Mouse (Mus musculus) CH12.LX (cell line): Measurements from ENCODE around the gene Gstm1. TPM values are rescaled to one million over a fixed set of nuclear protein-coding genes. Genes with fewer than 3 reads are reported as not detected.
"Not testable (repeated sequence)": the region's sequence is repeated elsewhere in the genome, so short reads cannot be mapped to it uniquely, and the experiment has no call there.

Experiments
- DNase-seq: peaks from one replicate; pipeline ENCODE4 v3.0.0-alpha.2; 2013; ENCODE audit errors: extremely low read depth
- H3K27ac ChIP-seq: 2 replicates; pipeline ENCODE4 v1.5.1; 2012; ENCODE audit warnings: low read depth, mild to moderate bottlenecking, control low read depth, moderate library complexity; ENCODE audit not compliant: insufficient read depth
- H3K27me3 ChIP-seq: replicated peaks from 2 replicates; pipeline ENCODE3; 2012; ENCODE audit warnings: inconsistent platforms
- H3K36me3 ChIP-seq, 2 experiments: replicated peaks in 1 of 2; 2 replicates each; pipeline versions ENCODE3 to v1.6.1; 2012; ENCODE audit warnings: inconsistent platforms in 1 of 2, low read length in 1 of 2, mild to moderate bottlenecking in 1 of 2, mixed read lengths in 1 of 2, moderate library complexity in 1 of 2; ENCODE audit not compliant: control insufficient read depth in 1 of 2, insufficient read depth in 1 of 2
- H3K4me1 ChIP-seq, 2 experiments: 2 replicates each; pipeline ENCODE4 v1.6.1; 2012; ENCODE audit warnings: inconsistent platforms in 1 of 2, moderate library complexity in 1 of 2; ENCODE audit not compliant: insufficient read depth in 2 of 2, control insufficient read depth in 1 of 2
- H3K4me2 ChIP-seq: 2 replicates; pipeline ENCODE4 v1.6.1; 2012; ENCODE audit warnings: low read depth, mild to moderate bottlenecking, control low read depth; ENCODE audit not compliant: poor library complexity, insufficient read depth, severe bottlenecking
- H3K4me3 ChIP-seq, 3 experiments: fragments of 150-350 bp in 1 of 3; sonication (generic) in 1 of 3; replicated peaks in 1 of 3; 2 replicates each; pipeline versions ENCODE3 to v1.5.1; 2011 to 2012; ENCODE audit warnings: low read depth in 2 of 3, low read length in 2 of 3, mild to moderate bottlenecking in 2 of 3, moderate library complexity in 2 of 3, control low read depth in 1 of 3, improper control_type of control experiment in 1 of 3, inconsistent platforms in 1 of 3, mixed read lengths in 1 of 3; ENCODE audit not compliant: poor library complexity in 1 of 3
- H3K79me2 ChIP-seq: replicated peaks from 2 replicates; pipeline ENCODE4 v1.6.1; 2012; ENCODE audit warnings: mild to moderate bottlenecking, moderate library complexity; ENCODE audit not compliant: control insufficient read depth, poor library complexity, insufficient read depth, severe bottlenecking; ENCODE audit errors: extremely low read depth
- H3K9ac ChIP-seq: 2 replicates; pipeline ENCODE4 v1.6.1; 2012; ENCODE audit warnings: low read depth, mild to moderate bottlenecking, control low read depth, moderate library complexity; ENCODE audit not compliant: insufficient read depth
- H3K9me3 ChIP-seq: replicated peaks from 2 replicates; pipeline ENCODE3; 2012; ENCODE audit warnings: low read length, inconsistent platforms, mixed read lengths
- CHD1 ChIP-seq: IDR thresholded peaks from 2 replicates; pipeline ENCODE4 v1.6.1; 2012; ENCODE audit warnings: low read depth, low read length, improper control_type of control experiment, inconsistent platforms
- CHD2 ChIP-seq: IDR thresholded peaks from 2 replicates; pipeline ENCODE4 v1.6.1; 2011; ENCODE audit warnings: low read length, improper control_type of control experiment
- E2F4 ChIP-seq: IDR thresholded peaks from 2 replicates; pipeline ENCODE4 v1.6.1; 2011; ENCODE audit warnings: low read depth, low read length, improper control_type of control experiment; ENCODE audit not compliant: insufficient replicate concordance
- ELF1 ChIP-seq: IDR thresholded peaks from 2 replicates; pipeline ENCODE4 v1.6.1; 2014; ENCODE audit warnings: low read depth, mild to moderate bottlenecking, inconsistent platforms, low read length, improper control_type of control experiment
- EP300 ChIP-seq: IDR thresholded peaks from 2 replicates; pipeline ENCODE4 v1.6.1; 2011; ENCODE audit warnings: low read length, improper control_type of control experiment
- ETS1 ChIP-seq: conservative IDR thresholded peaks from 2 replicates; pipeline ENCODE4 v1.6.1; 2012; ENCODE audit warnings: low read depth, mild to moderate bottlenecking, inconsistent platforms, low read length, improper control_type of control experiment, moderate library complexity
- JUND ChIP-seq: conservative IDR thresholded peaks from 2 replicates; pipeline ENCODE4 v1.6.1; 2011; ENCODE audit warnings: low read depth, low read length, improper control_type of control experiment
- KAT2A ChIP-seq: IDR thresholded peaks from 2 replicates; pipeline ENCODE4 v1.6.1; 2012; ENCODE audit warnings: low read length, improper control_type of control experiment, inconsistent platforms; ENCODE audit not compliant: insufficient replicate concordance
- MAFK ChIP-seq: IDR thresholded peaks from 2 replicates; pipeline ENCODE4 v1.6.1; 2011; ENCODE audit warnings: low read length, improper control_type of control experiment; ENCODE audit not compliant: insufficient replicate concordance
- MEF2A ChIP-seq: IDR thresholded peaks from 2 replicates; pipeline ENCODE4 v1.6.1; 2014; ENCODE audit warnings: low read depth, mild to moderate bottlenecking, inconsistent platforms, low read length, improper control_type of control experiment, borderline replicate concordance
- MXI1 ChIP-seq: IDR thresholded peaks from 2 replicates; pipeline ENCODE4 v1.6.1; 2011; ENCODE audit warnings: mild to moderate bottlenecking, low read depth, low read length, improper control_type of control experiment
- NRF1 ChIP-seq: IDR thresholded peaks from 2 replicates; pipeline ENCODE4 v1.6.1; 2014; ENCODE audit warnings: low read depth, mild to moderate bottlenecking, inconsistent platforms, low read length, improper control_type of control experiment, moderate library complexity
- PAX5 ChIP-seq: IDR thresholded peaks from 2 replicates; pipeline ENCODE4 v1.6.1; 2012; ENCODE audit warnings: low read length, inconsistent platforms, mixed read lengths
- POLR2A ChIP-seq: IDR thresholded peaks from 2 replicates; pipeline ENCODE4 v1.6.1; 2011; ENCODE audit warnings: low read depth, mild to moderate bottlenecking, improper control_type of control experiment, low read length
- POLR2AphosphoS2 ChIP-seq: IDR thresholded peaks from 2 replicates; pipeline ENCODE4 v1.6.1; 2011; ENCODE audit warnings: low read depth, low read length, improper control_type of control experiment
- RCOR1 ChIP-seq: conservative IDR thresholded peaks from 2 replicates; pipeline ENCODE4 v1.6.1; 2012; ENCODE audit warnings: low read depth, mild to moderate bottlenecking, inconsistent platforms, low read length, improper control_type of control experiment
- SIN3A ChIP-seq: IDR thresholded peaks from 2 replicates; pipeline ENCODE4 v1.6.1; 2012; ENCODE audit warnings: low read length, improper control_type of control experiment, inconsistent platforms
- UBTF ChIP-seq: IDR thresholded peaks from 2 replicates; pipeline ENCODE4 v1.6.1; 2012; ENCODE audit warnings: low read depth, mild to moderate bottlenecking, inconsistent platforms, low read length, improper control_type of control experiment, moderate library complexity
- USF1 ChIP-seq: IDR thresholded peaks from 2 replicates; pipeline ENCODE4 v1.6.1; 2014; ENCODE audit warnings: low read depth, mild to moderate bottlenecking, inconsistent platforms, low read length, improper control_type of control experiment
- USF2 ChIP-seq: conservative IDR thresholded peaks from 2 replicates; pipeline ENCODE4 v1.6.1; 2011; ENCODE audit warnings: low read depth, low read length, improper control_type of control experiment
- ZMIZ1 ChIP-seq: IDR thresholded peaks from 2 replicates; pipeline ENCODE4 v1.6.1; 2012; ENCODE audit warnings: low read depth, mild to moderate bottlenecking, inconsistent platforms, low read length, improper control_type of control experiment
- dilution Hi-C: fragments of 300-500 bp; cut with MboI; formaldehyde crosslinking; loops from 2 replicates; pipeline ENCODE4 v1.14.3; 2020; ENCODE audit warnings: low sequenced_read_pairs; ENCODE audit not compliant: extremely low pct_unique_long_range_greater_than_20kb, extremely low pct_ligation_motif_present
- in situ Hi-C: fragments of 300-500 bp; cut with MboI; formaldehyde crosslinking; loops from 3 replicates; pipeline ENCODE4 v1.14.3; 2019; ENCODE audit warnings: low sequenced_read_pairs, low pct_ligation_motif_present, low pct_unique_long_range_greater_than_20kb, mixed read lengths
- polyA plus RNA-seq: library from polyadenylated mRNA; unstranded; fragments of >175 nt; gene quantifications from 2 replicates; pipeline ENCODE4 v1.2.1, GENCODE M21; 2012; ENCODE audit warnings: low read depth; ENCODE audit not compliant: insufficient read length
- total RNA-seq, 2 experiments: library from RNA; depleted of rRNA; stranded (reverse); fragments of 300-350 nt in 1 of 2; fragments of >200 nt in 1 of 2; gene quantifications; 2 replicates each; pipeline ENCODE4 v1.2.3; 2012 to 2014

Gstm1 gene
- total and polyA plus RNA-seq, 3 experiments: 0.25 to 5.4 (median 0.35) TPM

GRCm38 (mm10) chr3:107986041-107986562 lies 31.7 kb downstream of the Gstm1 start, which contains the start of gene Gstm2:
TSS of gene Gstm2 (minus strand) at chr3:107986453.
- no peak within 1 kb of the TSS for H3K4me2 ChIP-seq
- no peak for DNase-seq
- H3K36me3 ChIP-seq: no peaks in the 10 kb centered on the region
- no peak within 1 kb of the TSS for H3K27ac ChIP-seq
- TF ChIP-seq EP300 (no peak), CHD1 (no peak), USF1 (no peak), MEF2A (no peak), ELF1 (no peak), SIN3A (no peak), ZMIZ1 (no peak), KAT2A (no peak)
- TF ChIP-seq, all 38 proteins: peak for 0
- dilution Hi-C loops: no loop called here
- no peak within 1 kb of the TSS for H3K9ac ChIP-seq
- in situ Hi-C loops: no loop called here
- no peak within 1 kb of the TSS for H3K4me3 ChIP-seq
- peaks cover 0 to 5% of the 10 kb centered on the region in 2 experiments; a peak in 1 of 4 replicates for H3K4me1 ChIP-seq
- H3K79me2 ChIP-seq: no peaks in the 10 kb centered on the region
- no peaks in the 10 kb centered on the region for H3K9me3 ChIP-seq
- H3K27me3 ChIP-seq: no peaks in the 10 kb centered on the region

- H3K4me3 ChIP-seq, H3K4me1 ChIP-seq, in situ Hi-C loops, H3K4me2 ChIP-seq, dilution Hi-C loops, H3K79me2 ChIP-seq, H3K27me3 ChIP-seq, H3K27ac ChIP-seq, DNase-seq, H3K9ac ChIP-seq, H3K36me3 ChIP-seq, H3K9me3 ChIP-seq: not testable (repeated sequence)
Measured at GRCm38 (mm10) chr3:107985141-107985540, 32.6 kb downstream of the Gstm1 start.

GRCm38 (mm10) chr3:107984471-107984870 lies 33.3 kb downstream of the Gstm1 start:
- Histone ChIP-seq H3K27ac (no peak overlapping the region), H3K36me3 (no peaks in the 10 kb centered on the region), H3K9ac (no peak overlapping the region), H3K27me3 (no peaks in the 10 kb centered on the region), H3K4me2 (no peak overlapping the region), H3K4me3 (no peak overlapping the region), H3K4me1 (peaks cover 0 to 5% of the 10 kb centered on the region in 2 experiments; a peak in 1 of 4 replicates), H3K79me2 (no peaks in the 10 kb centered on the region), H3K9me3 (no peaks in the 10 kb centered on the region)
- DNase-seq: no peak
- in situ Hi-C loops (no loop called here), dilution Hi-C loops (no loop called here)
- TF ChIP-seq PAX5 (no peak), CHD2 (no peak), NRF1 (no peak), POLR2A (no peak), MXI1 (no peak), MAFK (no peak), USF2 (no peak), CHD1 (no peak), POLR2AphosphoS2 (no peak), ETS1 (no peak), RCOR1 (no peak), USF1 (no peak), JUND (no peak), E2F4 (no peak), UBTF (no peak), MEF2A (no peak)
